Mouse (Mus musculus): ENCODE data around the gene Akr1a1. TPM values are rescaled to one million over a fixed set of nuclear protein-coding genes. Genes with fewer than 3 reads are reported as not detected.
"Not testable (repeated sequence)": the region's sequence is repeated elsewhere in the genome, so short reads cannot be mapped to it uniquely, and the experiment has no call there.

Akr1a1 gene
- polyA plus RNA-seq (2016; fragmentation: Nextera tagmentation; extraction: Ambion mirVana): 634 and 637 TPM in 2 replicates

DNA sequence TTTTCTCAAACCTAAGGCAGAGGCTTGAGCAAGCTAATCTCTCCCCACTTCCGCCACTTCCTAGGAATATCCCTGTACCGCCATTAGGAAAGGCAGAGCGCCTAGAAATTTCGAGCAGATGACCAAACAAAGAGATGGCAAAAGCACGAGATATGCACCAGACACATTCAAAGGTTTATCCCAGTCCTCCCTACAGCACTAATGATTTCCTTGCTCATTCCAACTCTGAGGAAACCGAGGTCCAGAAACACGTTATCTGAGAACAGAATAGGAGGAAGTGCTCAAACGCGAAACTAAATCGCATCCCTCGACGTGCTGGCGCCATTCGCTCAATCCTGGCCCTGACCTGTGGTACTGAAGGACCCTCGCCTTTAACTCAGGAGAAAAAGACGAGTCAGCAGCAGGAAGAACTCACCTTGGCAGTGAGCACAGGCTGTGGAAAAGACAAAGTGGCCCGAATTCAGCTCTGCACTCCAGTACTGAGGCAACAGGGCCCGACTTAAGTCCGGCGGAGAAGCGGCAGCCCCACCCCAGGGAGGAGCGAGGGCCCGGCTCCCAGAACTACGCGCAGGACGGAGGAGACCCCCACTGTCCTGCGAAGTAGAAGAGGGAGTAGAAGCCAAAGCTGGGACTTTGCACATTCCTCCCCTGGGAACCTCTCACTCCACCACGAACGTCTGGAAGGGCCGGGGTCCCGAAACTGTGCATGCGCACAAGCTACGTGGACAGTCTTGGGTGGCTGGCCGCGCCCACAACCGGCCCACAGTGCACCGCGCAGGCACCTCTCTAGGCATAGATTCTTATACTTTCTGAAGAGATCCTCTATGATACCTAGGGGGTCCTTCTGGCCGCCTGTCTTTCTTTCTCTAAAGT is at the start of gene Akr1a1:
Akr1a1 (minus strand) TSS at position 757 of the 873 bp plus-strand sequence.
- peak within 1 kb of the TSS; percentile 75 for H3K4me3 ChIP-seq (replicated peaks)
- H3K4me1 ChIP-seq (replicated peaks): peaks cover 26% of the 10 kb centered on the region
- H3K4me2 ChIP-seq: peak within 1 kb of the TSS; percentile 66
- peak within 1 kb of the TSS; percentile 92 for H3K9ac ChIP-seq (replicated peaks)
- peaks cover 32% of the 10 kb centered on the region for H3K36me3 ChIP-seq
- no peaks in the 10 kb centered on the region for H3K9me3 ChIP-seq
- no peaks in the 10 kb centered on the region for H3K27me3 ChIP-seq
- WGBS: under 1% methylated on average over 39 of the region's 39 CpGs
- H3K27ac ChIP-seq: peak within 1 kb of the TSS; percentile 90
- peak; percentile 99 for ATAC-seq (ENCODE audit: insufficient number of reproducible peaks, insufficient read depth, low FRiP score, low TSS enrichment, low read depth)

DNA sequence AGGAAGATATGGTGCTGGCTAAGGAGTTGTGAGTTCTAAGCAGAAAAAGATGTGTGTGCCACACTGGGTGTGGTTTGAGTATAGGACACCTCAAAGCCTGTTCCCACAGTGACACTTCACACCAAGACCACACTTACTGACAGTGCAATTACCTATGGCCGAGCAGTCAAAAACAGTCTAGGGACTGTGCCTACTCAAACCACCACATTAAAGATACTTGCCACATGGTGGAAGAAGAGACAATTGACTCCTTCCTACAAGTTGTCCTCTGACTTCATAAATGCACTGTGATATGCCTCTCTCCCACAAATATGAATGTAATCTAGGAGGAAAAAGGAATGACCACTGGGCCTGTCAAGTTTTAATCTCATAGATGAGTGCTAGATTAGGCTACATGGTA is 49.5 kb upstream of the Akr1a1 start:
- no peaks in the 10 kb centered on the region for H3K9me3 ChIP-seq
- WGBS: 77% methylated on average over 1 of the region's 1 CpGs
- no peaks in the 10 kb centered on the region for H3K27me3 ChIP-seq
- ATAC-seq (ENCODE audit: insufficient number of reproducible peaks, insufficient read depth, low FRiP score, low TSS enrichment, low read depth): no peak
- no peak overlapping the region for H3K27ac ChIP-seq
- H3K4me3 ChIP-seq (replicated peaks): no peak overlapping the region
- no peak overlapping the region for H3K4me2 ChIP-seq
- no peaks in the 10 kb centered on the region for H3K4me1 ChIP-seq (replicated peaks)
- no peak overlapping the region for H3K9ac ChIP-seq (replicated peaks)
- peaks cover 68% of the 10 kb centered on the region for H3K36me3 ChIP-seq

DNA sequence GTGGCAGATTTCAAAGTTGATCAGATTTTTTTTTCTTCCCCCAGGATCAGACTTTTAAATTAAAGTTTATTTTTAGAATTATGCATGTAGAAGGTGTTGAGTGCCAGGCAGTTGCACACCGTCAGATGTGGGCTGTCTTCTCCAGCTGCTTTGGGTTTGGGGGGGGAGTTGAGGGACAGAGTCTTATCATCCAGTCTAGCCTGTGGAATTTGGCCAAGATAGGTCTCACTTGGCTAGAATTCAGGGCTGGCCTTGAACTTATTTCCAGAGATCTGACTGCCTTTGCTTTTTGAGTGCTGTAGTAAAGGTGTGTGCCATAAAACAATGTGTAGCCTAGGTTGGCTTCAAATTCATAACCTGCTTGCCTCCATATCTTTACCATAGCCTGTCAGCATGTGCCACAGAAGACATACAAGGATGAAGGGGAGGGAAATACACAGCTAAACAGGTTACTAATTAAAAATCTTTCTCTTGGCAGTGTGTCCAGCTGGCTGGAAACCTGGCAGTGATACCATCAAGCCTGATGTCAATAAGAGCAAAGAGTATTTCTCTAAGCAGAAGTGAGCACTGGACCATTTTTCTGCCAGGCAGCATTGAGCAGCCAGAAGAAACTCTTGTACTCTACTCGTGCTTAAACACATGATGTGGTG is 47.3 kb upstream of the Akr1a1 start:
- Histone ChIP-seq H3K27me3 (no peaks in the 10 kb centered on the region), H3K9me3 (no peaks in the 10 kb centered on the region), H3K27ac (no peak overlapping the region), H3K4me2 (no peak overlapping the region), H3K4me1 (replicated peaks) (no peaks in the 10 kb centered on the region), H3K4me3 (replicated peaks) (no peak overlapping the region), H3K36me3 (peaks cover 83% of the 10 kb centered on the region), H3K9ac (replicated peaks) (no peak overlapping the region)
- WGBS: 85% methylated on average over 2 of the region's 2 CpGs
- ATAC-seq (ENCODE audit: insufficient number of reproducible peaks, insufficient read depth, low FRiP score, low TSS enrichment, low read depth): no peak

DNA sequence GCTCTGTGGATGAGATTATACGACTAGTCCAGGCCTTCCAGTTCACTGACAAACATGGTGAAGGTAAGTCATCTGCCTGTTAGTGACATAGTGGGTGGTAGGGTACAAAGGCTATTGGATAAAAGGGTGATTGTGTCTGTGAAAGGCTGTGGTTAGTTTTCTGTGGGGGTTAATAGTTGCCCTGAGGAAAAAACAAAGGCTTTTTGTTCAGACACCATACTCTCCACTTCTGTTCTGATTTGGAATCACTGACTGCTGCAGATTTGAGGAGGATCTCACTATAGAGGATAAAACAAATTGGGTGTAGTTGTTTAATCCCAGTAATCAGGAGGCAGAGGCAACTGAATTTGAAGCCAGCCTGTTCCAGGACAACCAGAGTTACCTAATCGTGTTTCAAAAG is 42.3 kb upstream of the Akr1a1 start:
- Histone ChIP-seq H3K36me3 (peaks cover 93% of the 10 kb centered on the region), H3K27ac (no peak overlapping the region), H3K9me3 (no peaks in the 10 kb centered on the region), H3K4me3 (replicated peaks) (no peak overlapping the region), H3K9ac (replicated peaks) (no peak overlapping the region), H3K27me3 (no peaks in the 10 kb centered on the region), H3K4me1 (replicated peaks) (no peaks in the 10 kb centered on the region), H3K4me2 (no peak overlapping the region)
- WGBS: 91% methylated on average over 2 of the region's 2 CpGs
- no peak for ATAC-seq (ENCODE audit: insufficient number of reproducible peaks, insufficient read depth, low FRiP score, low TSS enrichment, low read depth)

DNA sequence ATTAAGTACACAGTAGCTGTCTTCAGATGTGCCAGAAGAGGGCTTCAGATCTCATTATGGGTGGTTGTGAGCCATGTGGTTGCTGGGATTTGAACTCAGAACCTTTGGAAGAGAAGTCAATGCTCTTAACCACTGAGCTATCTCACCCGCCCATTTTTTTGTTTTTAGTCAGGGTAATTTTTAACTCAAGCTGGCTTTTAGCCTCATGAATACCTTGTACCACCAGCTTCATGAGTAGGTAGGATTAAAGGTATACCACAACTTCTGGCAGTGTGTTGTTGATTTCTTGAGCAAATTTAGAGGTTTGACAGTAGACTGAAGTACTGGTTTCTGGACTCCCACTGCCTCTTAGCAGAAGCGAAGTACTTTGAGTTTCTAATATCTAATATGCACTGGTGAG is 40.7 kb upstream of the Akr1a1 start:
- H3K9me3 ChIP-seq: no peaks in the 10 kb centered on the region
- H3K36me3 ChIP-seq: peaks cover 90% of the 10 kb centered on the region
- no peak overlapping the region for H3K9ac ChIP-seq (replicated peaks)
- 98% methylated on average over 2 of the region's 2 CpGs for WGBS
- H3K27ac ChIP-seq: no peak overlapping the region
- H3K4me1 ChIP-seq (replicated peaks): peaks cover 2% of the 10 kb centered on the region
- H3K4me3 ChIP-seq (replicated peaks): no peak overlapping the region
- no peaks in the 10 kb centered on the region for H3K27me3 ChIP-seq
- H3K4me2 ChIP-seq: no peak overlapping the region
- ATAC-seq (ENCODE audit: insufficient number of reproducible peaks, insufficient read depth, low FRiP score, low TSS enrichment, low read depth): no peak

DNA sequence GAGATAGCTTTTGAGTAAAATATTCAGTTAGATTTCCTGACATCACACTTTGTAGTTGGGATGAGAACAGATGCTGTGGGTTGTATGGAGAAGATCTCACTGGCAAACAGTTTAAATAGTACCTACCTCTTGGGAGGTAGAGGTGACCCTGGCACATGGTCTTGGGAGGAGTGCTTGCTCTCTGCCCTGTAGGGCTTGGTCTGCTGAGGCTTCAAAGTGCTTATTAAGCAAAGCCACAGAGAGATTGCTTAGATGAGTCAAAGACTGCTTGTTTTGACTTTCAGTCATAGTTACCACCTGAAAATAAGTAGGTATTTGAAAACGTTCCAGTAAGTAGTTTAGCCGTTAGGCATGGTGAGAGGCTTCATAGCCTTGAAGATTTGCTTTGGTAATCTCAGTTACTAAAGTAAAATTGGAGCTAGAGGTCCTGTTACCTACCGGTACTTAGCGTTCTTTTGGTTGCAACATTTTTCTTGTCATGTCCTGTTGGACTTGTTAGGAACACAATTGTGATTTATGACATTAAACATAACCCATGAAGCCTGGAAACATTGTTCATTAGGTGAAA is 37.9 kb upstream of the Akr1a1 start:
- H3K9me3 ChIP-seq: no peaks in the 10 kb centered on the region
- H3K4me1 ChIP-seq (replicated peaks): peaks cover 16% of the 10 kb centered on the region
- H3K27ac ChIP-seq: no peak overlapping the region
- ATAC-seq (ENCODE audit: insufficient number of reproducible peaks, insufficient read depth, low FRiP score, low TSS enrichment, low read depth): no peak
- no peak overlapping the region for H3K4me2 ChIP-seq
- whole genome bisulfite sequencing: 88% methylated on average over 4 of the region's 4 CpGs
- H3K4me3 ChIP-seq (replicated peaks): no peak overlapping the region
- H3K36me3 ChIP-seq: peaks cover 64% of the 10 kb centered on the region
- H3K9ac ChIP-seq (replicated peaks): no peak overlapping the region
- no peaks in the 10 kb centered on the region for H3K27me3 ChIP-seq

DNA sequence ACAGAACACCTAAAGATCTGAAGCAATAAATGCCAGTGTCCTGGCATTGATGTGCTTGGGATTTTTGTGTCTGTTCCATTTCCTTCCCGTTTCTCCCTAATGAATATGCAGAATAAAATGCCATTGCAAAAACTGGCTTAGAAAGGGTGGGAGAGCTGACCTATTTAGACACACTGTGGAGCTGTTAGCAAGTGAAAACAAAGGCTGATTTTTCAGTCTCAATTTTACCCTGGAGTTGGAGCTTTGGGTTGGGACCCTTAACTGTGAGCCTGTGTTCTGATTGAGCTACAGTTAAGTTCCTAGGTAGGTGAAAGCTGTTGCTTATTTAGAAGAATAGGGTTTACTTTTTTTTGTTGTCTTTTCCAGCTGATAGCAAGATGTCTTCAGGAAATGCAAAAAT is 35.6 kb upstream of the Akr1a1 start:
- H3K27me3 ChIP-seq: no peaks in the 10 kb centered on the region

DNA sequence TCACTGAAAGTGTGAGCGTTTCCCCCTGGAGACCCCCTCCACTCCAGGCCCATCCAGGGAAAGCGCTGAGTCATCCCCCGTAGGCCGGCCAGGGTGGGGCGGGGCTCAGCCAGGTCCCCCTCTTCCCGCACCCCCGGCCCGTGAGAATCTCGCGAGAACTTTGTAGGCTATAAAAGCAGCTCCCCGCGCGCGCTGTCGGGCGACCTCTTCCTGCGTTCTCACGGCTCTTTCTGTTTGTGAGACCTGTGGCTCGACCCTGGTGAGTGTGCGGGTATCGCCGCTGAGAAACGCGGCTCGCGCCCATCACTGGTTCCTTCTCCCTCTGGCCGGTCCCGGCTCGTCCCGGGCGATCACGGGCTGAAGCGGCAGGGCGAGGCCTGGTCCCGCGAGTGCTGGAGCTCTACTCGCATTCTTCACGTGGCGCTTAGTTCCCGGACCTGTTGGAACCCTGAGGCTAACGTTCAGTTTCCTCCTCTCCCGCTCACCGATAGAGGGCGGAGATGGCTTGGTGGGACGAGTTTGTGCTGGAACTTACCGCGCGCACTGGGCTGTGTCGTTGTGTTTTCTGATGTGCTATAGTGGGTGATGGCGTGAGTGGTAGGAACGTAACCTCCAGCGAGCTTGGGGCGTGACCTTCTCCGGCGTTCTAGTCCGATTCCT is 34.1 kb upstream of the Akr1a1 start, which contains the start of gene Prdx1:
Prdx1 (plus strand) TSS at position 143 of the 660 bp plus-strand sequence.
- Histone ChIP-seq H3K9me3 (no peaks in the 10 kb centered on the region), H3K4me3 (replicated peaks) (peak within 1 kb of the TSS; percentile 73), H3K4me2 (peak within 1 kb of the TSS; percentile 76), H3K9ac (replicated peaks) (peak within 1 kb of the TSS; percentile 82), H3K36me3 (peaks cover 27% of the 10 kb centered on the region), H3K4me1 (replicated peaks) (peaks cover 16% of the 10 kb centered on the region), H3K27ac (peak within 1 kb of the TSS; percentile 96), H3K27me3 (no peaks in the 10 kb centered on the region)
- WGBS: under 1% methylated on average over 56 of the region's 56 CpGs
- ATAC-seq (ENCODE audit: insufficient number of reproducible peaks, insufficient read depth, low FRiP score, low TSS enrichment, low read depth): peak; percentile 94

More for the DNA sequence above, 35.6 kb upstream of the Akr1a1 start:
- H3K4me2 ChIP-seq: peak overlapping the region; percentile 76
- no peaks in the 10 kb centered on the region for H3K9me3 ChIP-seq
- peaks cover 41% of the 10 kb centered on the region for H3K36me3 ChIP-seq
- H3K27ac ChIP-seq: no peak overlapping the region
- peak overlapping the region; percentile 82 for H3K9ac ChIP-seq (replicated peaks)
- peaks cover 16% of the 10 kb centered on the region for H3K4me1 ChIP-seq (replicated peaks)
- 41% methylated on average over 1 of the region's 1 CpGs for WGBS
- no peak for ATAC-seq (ENCODE audit: insufficient number of reproducible peaks, insufficient read depth, low FRiP score, low TSS enrichment, low read depth)
- H3K4me3 ChIP-seq (replicated peaks): peak overlapping the region; percentile 73

DNA sequence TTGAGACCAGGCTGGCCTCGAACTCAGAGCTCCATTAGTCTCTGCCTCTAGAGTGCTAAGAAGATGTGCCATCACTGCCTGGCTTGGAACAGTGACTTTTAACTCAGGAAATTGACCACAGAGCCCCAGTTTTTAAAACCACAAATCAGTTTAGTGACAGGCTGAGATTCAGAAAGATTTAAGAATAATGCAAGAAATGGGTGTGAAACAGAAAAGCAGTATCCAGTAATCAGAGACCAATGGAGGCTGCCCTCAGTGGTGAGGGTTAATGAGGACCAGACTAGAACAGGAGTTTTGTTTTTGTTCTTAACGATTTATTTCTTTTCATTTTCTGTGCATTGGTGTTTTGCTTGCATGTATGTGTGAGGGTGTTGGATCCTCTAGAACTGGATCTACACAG is 33.2 kb upstream of the Akr1a1 start:
- no peaks in the 10 kb centered on the region for H3K27me3 ChIP-seq
- no peak for ATAC-seq (ENCODE audit: insufficient number of reproducible peaks, insufficient read depth, low FRiP score, low TSS enrichment, low read depth)
- WGBS: 65% methylated on average over 2 of the region's 2 CpGs
- H3K9ac ChIP-seq (replicated peaks): peak overlapping the region; percentile 82
- H3K36me3 ChIP-seq: peaks cover 19% of the 10 kb centered on the region
- peak overlapping the region; percentile 76 for H3K4me2 ChIP-seq
- H3K9me3 ChIP-seq: no peaks in the 10 kb centered on the region
- peaks cover 16% of the 10 kb centered on the region for H3K4me1 ChIP-seq (replicated peaks)
- peak overlapping the region; percentile 96 for H3K27ac ChIP-seq
- H3K4me3 ChIP-seq (replicated peaks): peak overlapping the region; percentile 73

DNA sequence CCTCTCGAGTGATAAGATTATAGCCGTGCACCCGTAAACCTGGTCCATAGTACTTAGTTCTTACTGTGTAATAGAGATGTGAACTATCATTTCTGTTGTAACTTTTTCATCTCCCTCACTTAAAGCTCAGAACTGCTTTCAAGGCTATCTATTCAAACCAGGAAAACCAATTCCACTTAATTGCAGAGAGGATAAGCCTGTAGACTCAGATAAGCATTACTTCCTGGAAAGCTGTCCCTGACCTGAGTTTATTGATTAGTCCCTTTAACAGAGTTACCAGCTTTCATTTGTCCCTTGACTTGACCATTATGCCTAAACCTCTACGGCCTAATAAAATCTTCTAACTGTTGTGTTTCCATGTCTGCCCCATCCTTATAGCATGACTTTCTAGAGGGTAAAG is 32.5 kb upstream of the Akr1a1 start:
- no peak for ATAC-seq (ENCODE audit: insufficient number of reproducible peaks, insufficient read depth, low FRiP score, low TSS enrichment, low read depth)
- H3K27ac ChIP-seq: no peak overlapping the region
- no peak overlapping the region for H3K4me3 ChIP-seq (replicated peaks)
- no peaks in the 10 kb centered on the region for H3K9me3 ChIP-seq
- H3K9ac ChIP-seq (replicated peaks): no peak overlapping the region
- 86% methylated on average over 4 of the region's 4 CpGs for WGBS
- H3K4me1 ChIP-seq (replicated peaks): peaks cover 16% of the 10 kb centered on the region
- H3K27me3 ChIP-seq: no peaks in the 10 kb centered on the region
- peaks cover 12% of the 10 kb centered on the region for H3K36me3 ChIP-seq
- H3K4me2 ChIP-seq: no peak overlapping the region

DNA sequence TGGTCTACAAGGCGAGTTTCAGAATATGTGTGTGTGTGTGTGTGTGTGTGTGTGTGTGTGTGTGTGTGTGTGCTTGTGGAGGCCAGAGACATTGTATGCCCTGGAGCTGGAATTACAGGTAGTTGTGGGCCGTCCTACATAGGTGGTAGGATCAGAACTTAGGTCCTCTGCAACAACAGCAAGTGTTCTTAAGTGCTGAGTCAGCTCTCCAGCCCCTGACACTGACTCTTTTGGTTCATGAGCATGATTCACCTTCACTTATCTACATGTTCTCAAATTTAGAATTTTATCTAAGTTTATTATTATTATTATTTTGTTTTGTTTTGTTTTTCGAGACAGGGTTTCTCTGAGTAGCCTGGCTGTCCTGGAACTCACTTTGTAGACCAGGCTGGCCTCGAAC is 29.0 kb upstream of the Akr1a1 start:
- H3K27me3 ChIP-seq; H3K9me3 ChIP-seq; ATAC-seq (ENCODE audit: insufficient number of reproducible peaks, insufficient read depth, low FRiP score, low TSS enrichment, low read depth); H3K4me1 ChIP-seq (replicated peaks); H3K27ac ChIP-seq; H3K4me3 ChIP-seq (replicated peaks); H3K36me3 ChIP-seq; H3K4me2 ChIP-seq; H3K9ac ChIP-seq (replicated peaks): not testable (repeated sequence)
- WGBS: 95% methylated on average over 4 of the region's 4 CpGs
